Mouse (Mus musculus): ENCODE measurements at regions not wholly inside any gene's neighbourhood (a gene's known extent, or its start where the extent isn't known, plus 50 kb on each side); places are given as distances from the start of the nearest gene placed in this dataset.

GRCm38 (mm10) chr3:15200309-15200708, 131.8 kb downstream of the Gm9733 start:
- DNase-seq (ENCODE audit: low read depth, low spot score): no peak

GRCm38 (mm10) chr3:15200990-15201389, 131.1 kb downstream of the Gm9733 start:
- DNase-seq (ENCODE audit: low read depth, low spot score): no peak

- no peak for DNase-seq (ENCODE audit: low read depth, low spot score)
These were observed 129.3 kb downstream of the Gm9733 start for GRCm38 (mm10) chr3:15202760-15203159.

GRCm38 (mm10) chr3:15205266-15206229, 126.6 kb downstream of the Gm9733 start:
- no peak for DNase-seq (ENCODE audit: low read depth, low spot score)

GRCm38 (mm10) chr3:15212357-15212756, 119.7 kb downstream of the Gm9733 start:
- DNase-seq (ENCODE audit: low read depth, low spot score): no peak

GRCm38 (mm10) chr3:15217591-15217990, 114.5 kb downstream of the Gm9733 start:
- DNase-seq (ENCODE audit: low read depth, low spot score): no peak

- DNase-seq (ENCODE audit: low read depth, low spot score): no peak
These were observed 112.8 kb downstream of the Gm9733 start for GRCm38 (mm10) chr3:15219275-15219674.

GRCm38 (mm10) chr3:15223266-15223665, 108.8 kb downstream of the Gm9733 start:
- DNase-seq (ENCODE audit: low read depth, low spot score): no peak

- DNase-seq (ENCODE audit: low read depth, low spot score): no peak
These were observed 107.7 kb downstream of the Gm9733 start for GRCm38 (mm10) chr3:15224452-15224851.

GRCm38 (mm10) chr3:15228641-15229040, 103.5 kb downstream of the Gm9733 start:
- no peak for DNase-seq (ENCODE audit: low read depth, low spot score)

- DNase-seq (ENCODE audit: low read depth, low spot score): peak; percentile 80
These were observed 101.9 kb downstream of the Gm9733 start for GRCm38 (mm10) chr3:15230204-15230603.

- DNase-seq (ENCODE audit: low read depth, low spot score): no peak
These were observed 100.7 kb downstream of the Gm9733 start for GRCm38 (mm10) chr3:15231433-15231832.

- DNase-seq (ENCODE audit: low read depth, low spot score): no peak
These were observed 94.2 kb downstream of the Gm9733 start for GRCm38 (mm10) chr3:15237817-15238432.

GRCm38 (mm10) chr3:15242388-15242787, 89.7 kb downstream of the Gm9733 start:
- DNase-seq (ENCODE audit: low read depth, low spot score): no peak

GRCm38 (mm10) chr3:15243584-15243983, 88.5 kb downstream of the Gm9733 start:
- no peak for DNase-seq (ENCODE audit: low read depth, low spot score)

- DNase-seq (ENCODE audit: low read depth, low spot score): peak; percentile 66
These were observed 87.1 kb downstream of the Gm9733 start for GRCm38 (mm10) chr3:15244999-15245398.

Data from ZHBTc4 (cell line).